Mouse (Mus musculus) testis, adult 10 weeks (tissue): ENCODE data around the gene Fig4. TPM values are rescaled to one million over a fixed set of nuclear protein-coding genes. Genes with fewer than 3 reads are reported as not detected.

ENCODE experiments used
- polyA plus RNA-seq: library from polyadenylated mRNA; stranded (reverse); fragments of 350-450 nt; fragmentation: Illumina TruSeq; extraction: RNeasy Lipid Tissue Mini Kit (QIAGEN cat#74804); gene quantifications from one replicate; pipeline ENCODE4 v1.2.3, GENCODE M21; 2014; ENCODE audit warnings: low read depth, low replicate concordance

Gene Fig4
- 16.8 TPM for polyA plus RNA-seq

GRCm38 (mm10) chr10:41302689-41303431, at the start of gene Fig4:
Fig4 (minus strand) TSS chr10:41303260.

GRCm38 (mm10) chr10:41303639-41304444, 782 bp upstream of the Fig4 start, which contains the start of gene Ak9:
Ak9 (plus strand) TSS chr10:41303980.

Other genes starting within 250 kb of the Fig4 start
- gene Gpr6, start 231.0 kb downstream of the Fig4 start, polyA plus RNA-seq: 0.15 TPM
- gene Ak9, start 720 bp upstream of the Fig4 start, polyA plus RNA-seq: 58.1 TPM
- gene Zbtb24, start 147.1 kb upstream of the Fig4 start, polyA plus RNA-seq: 6.5 TPM
- gene Mical1, start 173.1 kb upstream of the Fig4 start, polyA plus RNA-seq: 0.36 TPM
- 1.6 TPM for gene Smpd2, start 187.1 kb upstream of the Fig4 start, polyA plus RNA-seq
- gene Ppil6, start 187.2 kb upstream of the Fig4 start, polyA plus RNA-seq: 119 TPM
- gene Cd164, start 216.2 kb upstream of the Fig4 start, polyA plus RNA-seq: 429 TPM